In genomic region chr6:113978091-113978650, GRCm38 (mm10) we compare ENCODE assay signal across 18 mouse cellular contexts.
A peak's percentile ranks its signal among the peaks of the same experiment; 100 is the strongest.
DNase-seq lines count a peak whose midpoint lies in the region; ATAC-seq lines count a peak whose summit lies in the region.
"Had no signal": no experiment of that assay in that cellular context is flagged by ENCODE, and none has a peak within 500 bp of the region (broad histone marks: within the 10 kb centered on the region; RNA-seq: fewer than 3 reads in every experiment).

No protein-coding gene starts in this region.

- ATAC-seq in megakaryocyte, adult 5-6 weeks (ENCODE audit: poor library complexity, severe bottlenecking): no peak
- ATAC-seq: inflammation-experienced regulatory T-cells, adult 6 months; liver, postnatal 0 days; lung, postnatal 0 days; Patski had no signal

- peak; percentile 15 to 25 for DNase-seq in heart, adult 18-20 months
- DNase-seq in heart, postnatal 4 days: no peak
- DNase-seq in brain, adult 2 months (ENCODE audit: low read depth, low spot score): peak; percentile 90
- DNase-seq in cerebellum, adult 11-12 months: peak; percentile 73
- DNase-seq in cerebellum, postnatal 10 days: peak; percentile 76 to 86
- DNase-seq in spleen, postnatal 14 days (ENCODE audit: low spot score in 2 of 2): no peak
- DNase-seq: adrenal gland, adult 2 months; gastrocnemius, adult 2 months; kidney, adult 18-20 months; kidney, postnatal 4 days; layer of hippocampus, adult 9-11 months; liver; liver, postnatal 0 days; thymus, postnatal 25 days had no signal

Comparison
In these comparisons a context has a peak if more than half of its experiments do, and no peak if none do; other contexts are left out.
1. DNase-seq: peak in heart, adult 18-20 months (2 of 2), brain, adult 2 months (single experiment), cerebellum, adult 11-12 months (single experiment) and cerebellum, postnatal 10 days (2 of 2); none in heart, postnatal 4 days (single experiment) and spleen, postnatal 14 days (0 of 2).